Mouse (Mus musculus) gastrocnemius, postnatal 10 days (tissue): ENCODE measurements around the gene Hhat. TPM values are rescaled to one million over a fixed set of nuclear protein-coding genes. Genes with fewer than 3 reads are reported as not detected.

ENCODE experiments used
- DNase-seq: peaks from one replicate; pipeline ENCODE4 v3.0.0; 2021; ENCODE audit warnings: mixed read lengths
- total RNA-seq, 2 experiments: library from RNA; stranded (reverse); gene quantifications; 2 replicates each; pipeline ENCODE4 v1.2.3; 2021

The Hhat gene
- total RNA-seq, 2 experiments from 2014 or later = 1.7 to 4.5 TPM

- no peak for DNase-seq
Observed at GRCm38 (mm10) chr1:192555516-192555915, 215.5 kb downstream of the Hhat start.

GRCm38 (mm10) chr1:192550561-192550960, 220.5 kb downstream of the Hhat start:
- DNase-seq = no peak

DNA sequence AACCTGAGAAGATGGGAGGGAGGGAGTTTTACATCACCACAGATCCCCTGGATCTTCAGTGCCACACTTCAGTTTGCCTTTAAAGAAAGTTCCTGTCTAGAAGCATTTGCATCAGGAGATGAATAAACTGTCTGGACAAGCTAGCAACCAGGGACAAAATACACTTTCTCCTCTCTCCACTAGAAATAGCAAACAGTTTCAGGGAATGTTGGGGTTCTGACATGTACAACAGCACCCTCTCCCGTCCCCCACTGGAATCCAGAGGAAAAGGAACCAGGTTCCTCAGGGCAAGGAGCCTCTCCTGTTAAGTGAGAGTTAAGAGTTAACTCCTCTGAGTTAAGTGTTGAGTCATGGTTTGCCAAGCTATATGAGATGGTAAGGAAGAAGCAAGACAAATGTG, 224.2 kb downstream of the Hhat start:
- no peak for DNase-seq

DNA sequence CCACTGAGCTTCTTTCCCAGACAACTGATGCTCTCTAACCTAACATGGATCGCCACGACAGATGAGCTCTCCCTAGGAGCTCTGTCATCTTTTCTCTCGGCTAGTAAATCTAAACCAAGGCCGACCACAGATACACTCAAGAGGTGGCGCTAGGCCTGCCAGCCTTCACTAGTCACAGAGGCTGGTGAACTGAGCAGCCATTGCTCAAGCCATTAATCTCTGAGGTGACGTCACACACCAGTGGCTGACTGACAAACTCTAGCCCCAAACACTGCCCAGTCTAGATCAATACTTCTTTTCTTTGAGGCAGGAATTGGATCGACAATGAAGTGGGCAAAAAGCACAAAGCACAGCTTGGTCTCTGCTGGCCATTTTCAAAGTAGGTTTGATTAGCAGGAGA, 226.1 kb downstream of the Hhat start:
- DNase-seq = no peak

DNA sequence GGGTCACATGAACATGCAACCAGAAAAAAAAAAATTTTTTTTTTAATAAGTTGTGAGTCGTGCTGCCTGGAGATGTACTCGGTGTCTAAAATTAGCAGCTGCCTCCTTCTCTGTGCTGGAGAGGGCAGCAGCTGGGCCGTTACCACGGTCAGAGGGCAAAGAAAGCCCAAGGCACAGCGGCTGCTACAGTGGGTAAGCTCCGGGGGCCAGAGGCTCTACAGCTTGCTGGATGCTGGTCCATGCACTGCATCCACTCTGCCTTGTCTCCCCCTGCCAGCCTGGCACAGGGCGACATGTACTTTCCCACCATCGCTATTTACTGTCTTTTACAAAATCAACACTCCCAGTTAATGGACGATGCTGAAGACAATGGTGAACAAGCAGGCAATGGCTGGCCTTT, 226.9 kb downstream of the Hhat start:
- no peak for DNase-seq

- DNase-seq = no peak
Observed at GRCm38 (mm10) chr1:192543686-192544085, 227.3 kb downstream of the Hhat start.

GRCm38 (mm10) chr1:192542093-192542492, 228.9 kb downstream of the Hhat start:
- no peak for DNase-seq

DNA sequence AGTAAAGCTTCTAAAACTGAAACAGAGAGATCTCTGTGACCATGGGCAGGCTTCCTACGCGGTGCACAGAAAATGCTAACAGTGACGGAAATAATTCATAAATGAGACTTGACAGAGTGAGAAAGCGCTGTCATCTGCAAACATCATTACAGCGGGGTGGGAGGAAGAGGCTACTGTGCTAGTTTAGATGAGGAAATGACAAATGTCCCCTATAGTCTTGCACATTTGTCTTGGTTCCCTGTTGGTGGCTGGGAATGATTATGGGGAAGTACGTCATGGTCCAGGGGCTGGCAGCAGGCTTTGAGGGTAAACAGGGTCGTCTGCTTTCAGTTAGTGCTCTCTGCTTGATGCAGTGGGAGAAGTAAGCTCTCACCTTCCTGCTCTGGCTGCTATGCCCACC, 233.9 kb downstream of the Hhat start:
- no peak for DNase-seq

GRCm38 (mm10) chr1:192536440-192536839, 234.6 kb downstream of the Hhat start:
- no peak for DNase-seq

DNA sequence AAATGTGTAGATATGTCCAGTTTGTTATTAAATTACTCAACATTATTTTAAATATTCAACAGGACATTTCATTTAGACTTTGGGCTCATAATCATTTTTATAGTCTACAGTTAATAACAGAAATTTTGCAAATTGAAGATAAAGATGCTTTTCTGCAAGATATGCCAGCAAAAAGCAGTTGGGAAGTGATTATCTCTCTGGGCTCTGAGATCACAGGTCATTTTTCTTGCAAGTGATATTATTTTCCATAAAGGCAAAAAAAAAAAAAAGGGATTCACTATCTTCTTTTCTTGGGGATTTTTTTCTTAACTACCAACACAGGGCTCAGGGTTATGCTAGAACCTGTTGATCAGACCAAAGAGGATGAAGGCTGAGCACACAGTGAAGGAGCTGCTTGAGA, 238.0 kb downstream of the Hhat start:
- no peak for DNase-seq

GRCm38 (mm10) chr1:192532212-192532611, 238.8 kb downstream of the Hhat start:
- DNase-seq = no peak

GRCm38 (mm10) chr1:192531490-192532146, 239.4 kb downstream of the Hhat start:
- DNase-seq = no peak

GRCm38 (mm10) chr1:192525711-192526350, 245.2 kb downstream of the Hhat start:
- no peak for DNase-seq

- DNase-seq = no peak
Observed at GRCm38 (mm10) chr1:192522376-192523178, 248.4 kb downstream of the Hhat start.

GRCm38 (mm10) chr1:192520836-192521435, 250.1 kb downstream of the Hhat start:
- no peak for DNase-seq

GRCm38 (mm10) chr1:192519713-192520112, 251.3 kb downstream of the Hhat start:
- no peak for DNase-seq

- no peak for DNase-seq
Observed at GRCm38 (mm10) chr1:192515373-192515772, 255.7 kb downstream of the Hhat start.

- no peak for DNase-seq
Observed at GRCm38 (mm10) chr1:192512821-192513220, 258.2 kb downstream of the Hhat start.

GRCm38 (mm10) chr1:192503651-192504050, 267.4 kb downstream of the Hhat start:
- no peak for DNase-seq

DNA sequence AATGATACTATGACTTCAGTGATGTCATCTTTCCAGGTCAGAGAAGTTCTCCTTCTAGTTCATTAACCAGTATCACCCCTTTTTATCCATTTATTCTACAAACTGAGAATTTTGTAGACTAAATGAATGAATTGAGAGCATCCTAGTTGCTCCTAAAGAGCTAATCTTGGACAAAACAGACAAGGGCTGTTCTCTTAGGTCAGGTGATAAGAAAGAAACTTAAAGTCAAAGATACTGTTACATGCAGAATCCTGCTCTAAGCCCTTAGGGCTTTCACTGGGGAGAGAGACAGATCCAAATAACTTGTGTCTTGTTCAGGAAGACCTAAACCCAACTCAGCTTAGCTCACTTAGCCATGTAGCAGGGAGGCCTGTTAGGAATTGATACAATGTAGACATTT, 268.2 kb downstream of the Hhat start:
- no peak for DNase-seq

DNA sequence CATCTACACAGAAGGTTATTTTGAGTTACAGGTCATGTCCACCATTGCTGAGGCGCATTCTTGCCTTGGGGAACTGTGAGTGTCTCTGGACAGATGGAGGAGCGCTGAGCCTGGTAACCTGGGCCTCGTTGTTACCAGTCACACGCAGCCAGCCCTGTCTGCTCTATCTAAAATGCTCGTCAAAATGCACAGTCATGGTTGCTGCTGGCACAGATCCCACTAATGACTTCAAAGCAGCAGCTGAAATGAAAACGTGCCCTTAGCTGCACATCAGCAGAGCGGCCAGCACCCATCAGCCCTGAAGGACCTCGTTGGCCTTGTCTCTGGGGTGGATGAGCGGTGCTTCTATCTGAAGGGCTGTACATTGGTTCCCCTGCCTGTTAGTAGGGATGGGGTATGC, 269.0 kb downstream of the Hhat start:
- no peak for DNase-seq

GRCm38 (mm10) chr1:192497505-192497904, 273.5 kb downstream of the Hhat start:
- no peak for DNase-seq
